Mouse (Mus musculus) heart, adult 2 months (tissue): ENCODE measurements around the gene Rpia.

Experiments
- CTCF ChIP-seq: fragments of 200-600 bp; IDR thresholded peaks from 2 replicates; pipeline ENCODE4 v1.8.1; 2022; ENCODE audit warnings: antibody characterized with exemption, mild to moderate bottlenecking, moderate library complexity
- EP300 ChIP-seq: fragments of 200-500 bp; IDR thresholded peaks from 2 replicates; pipeline ENCODE4 v1.6.1; 2011; ENCODE audit warnings: low read depth, low read length, control low read depth; ENCODE audit not compliant: insufficient read depth
- POLR2A ChIP-seq: fragments of 200-500 bp; IDR thresholded peaks from 2 replicates; pipeline ENCODE4 v1.6.1; 2011; ENCODE audit warnings: mild to moderate bottlenecking, low read depth, low read length, control low read depth; ENCODE audit not compliant: insufficient read depth

DNA sequence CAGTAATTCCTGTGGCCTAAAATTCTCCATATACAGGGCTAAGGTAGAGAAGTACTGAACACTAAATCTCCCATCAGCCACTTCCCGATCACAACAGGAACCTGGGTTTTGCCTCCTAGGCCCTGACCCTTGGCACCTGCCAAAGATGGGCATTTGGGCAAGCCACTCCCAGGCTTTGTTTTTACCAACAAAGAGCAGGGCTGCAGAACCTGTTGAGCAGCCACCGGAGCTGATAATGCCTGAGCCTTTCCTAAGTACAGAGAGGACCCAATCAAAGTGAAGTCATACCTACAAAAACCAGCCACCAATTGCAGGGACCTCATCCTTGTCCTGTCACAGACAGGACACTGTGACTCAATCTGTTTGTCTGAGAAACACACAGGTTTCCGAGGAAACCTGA lies 7.2 kb downstream of the Rpia start:
- TF ChIP-seq CTCF = no peak
- TF ChIP-seq EP300 = no peak
- no peak for TF ChIP-seq POLR2A
